Mouse (Mus musculus): ENCODE measurements at regions not wholly inside any gene's neighbourhood (a gene's known extent, or its start where the extent isn't known, plus 50 kb on each side); places are given as distances from the start of the nearest gene placed in this dataset.

DNA sequence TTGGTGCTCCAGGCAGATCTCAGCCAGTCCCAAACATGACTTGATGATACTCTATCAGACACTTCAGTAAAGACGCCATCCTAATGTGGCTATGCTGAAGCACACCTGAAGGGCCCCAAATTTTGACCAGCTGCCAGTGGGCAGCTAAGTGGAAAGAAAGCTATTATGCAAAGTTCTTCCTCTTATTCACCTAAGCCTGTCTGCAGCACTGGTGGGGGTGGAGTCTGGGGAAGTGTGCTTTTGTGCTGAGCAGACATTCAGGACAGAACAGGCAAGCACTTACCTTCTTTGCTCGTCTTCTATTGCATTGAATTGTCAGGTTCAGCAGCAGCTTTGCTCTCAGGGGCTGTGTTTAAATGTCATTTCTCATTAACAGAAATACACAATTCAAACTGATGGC is 200.7 kb downstream of the Pla2g4a start:
- Histone ChIP-seq H3K4me3 (no peak overlapping the region), H3K27ac (no peak overlapping the region)
- intact Hi-C loops (cut with DNase I), result no loop called here
- no peak for DNase-seq (ENCODE audit: extremely low spot score in 1 of 2, low spot score in 2 of 2)
- TF ChIP-seq CTCF (IDR thresholded peaks at IDR 0.05), result no peak

DNA sequence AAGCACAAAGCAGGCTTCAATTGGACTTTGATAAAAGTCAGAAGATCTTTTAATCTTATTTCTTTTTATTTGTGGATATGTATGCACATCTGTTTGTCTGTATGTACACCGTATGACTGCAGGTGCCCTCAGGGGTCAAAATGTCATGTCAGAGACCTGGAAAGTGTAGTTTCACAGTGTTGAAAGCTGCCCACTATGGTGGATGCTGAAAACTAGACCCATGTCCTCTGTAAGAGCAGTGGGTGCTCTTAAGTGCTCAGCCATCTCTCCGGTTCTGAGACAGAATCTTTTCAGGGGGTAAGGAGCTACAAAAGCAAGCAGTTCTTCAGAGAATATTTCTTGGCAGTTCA is 202.3 kb downstream of the Pla2g4a start:
- no peak overlapping the region for H3K27ac ChIP-seq
- no peak for DNase-seq (ENCODE audit: extremely low spot score in 1 of 2, low spot score in 2 of 2)
- H3K4me3 ChIP-seq, result no peak overlapping the region
- TF ChIP-seq CTCF (IDR thresholded peaks at IDR 0.05), result no peak
- intact Hi-C loops (cut with DNase I), result loop anchor here (5.0 kb wide), 2 partner anchors 216 to 506 kb away; no protein-coding TSS in a partner anchor

DNA sequence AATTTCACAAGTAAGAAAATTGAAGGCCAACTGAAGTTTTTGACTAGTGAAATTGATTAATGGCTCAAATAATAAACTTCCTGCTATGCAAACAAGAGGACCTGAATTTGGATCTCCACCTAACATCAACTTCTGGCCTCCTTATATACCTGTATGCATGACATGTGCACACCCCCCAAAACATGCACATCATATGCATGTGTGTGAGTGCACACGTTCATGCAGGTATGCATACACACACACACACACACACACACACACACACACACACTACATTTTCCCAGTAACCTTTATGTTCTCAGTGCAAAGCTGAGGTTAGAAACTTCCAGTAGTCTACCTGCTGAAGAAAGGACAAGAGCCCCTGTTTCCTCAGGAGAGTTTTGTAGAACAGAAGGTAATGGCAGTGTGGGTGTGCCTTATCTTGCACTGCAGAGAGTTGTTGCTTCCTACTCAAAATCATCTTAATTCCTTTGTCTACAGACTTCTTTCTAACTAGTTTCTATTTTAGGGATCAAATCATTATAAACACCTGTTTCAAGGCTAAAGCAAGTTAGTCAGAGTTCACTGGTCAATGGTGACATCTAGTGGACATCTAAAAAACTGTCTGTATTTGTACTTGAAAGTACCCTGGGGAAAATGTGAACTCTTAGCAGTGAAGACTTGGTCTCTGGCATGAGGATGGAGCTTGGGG is 202.9 kb downstream of the Pla2g4a start:
- intact Hi-C loops (cut with DNase I), result loop anchor here (5.0 kb wide), 2 partner anchors 216 to 506 kb away; no protein-coding TSS in a partner anchor
- TF ChIP-seq CTCF (IDR thresholded peaks at IDR 0.05), result peak; percentile 76
- peak in 1 of 2 experiments; percentile 8 for DNase-seq (ENCODE audit: extremely low spot score in 1 of 2, low spot score in 2 of 2)
- Histone ChIP-seq H3K4me3 (no peak overlapping the region), H3K27ac (no peak overlapping the region)

DNA sequence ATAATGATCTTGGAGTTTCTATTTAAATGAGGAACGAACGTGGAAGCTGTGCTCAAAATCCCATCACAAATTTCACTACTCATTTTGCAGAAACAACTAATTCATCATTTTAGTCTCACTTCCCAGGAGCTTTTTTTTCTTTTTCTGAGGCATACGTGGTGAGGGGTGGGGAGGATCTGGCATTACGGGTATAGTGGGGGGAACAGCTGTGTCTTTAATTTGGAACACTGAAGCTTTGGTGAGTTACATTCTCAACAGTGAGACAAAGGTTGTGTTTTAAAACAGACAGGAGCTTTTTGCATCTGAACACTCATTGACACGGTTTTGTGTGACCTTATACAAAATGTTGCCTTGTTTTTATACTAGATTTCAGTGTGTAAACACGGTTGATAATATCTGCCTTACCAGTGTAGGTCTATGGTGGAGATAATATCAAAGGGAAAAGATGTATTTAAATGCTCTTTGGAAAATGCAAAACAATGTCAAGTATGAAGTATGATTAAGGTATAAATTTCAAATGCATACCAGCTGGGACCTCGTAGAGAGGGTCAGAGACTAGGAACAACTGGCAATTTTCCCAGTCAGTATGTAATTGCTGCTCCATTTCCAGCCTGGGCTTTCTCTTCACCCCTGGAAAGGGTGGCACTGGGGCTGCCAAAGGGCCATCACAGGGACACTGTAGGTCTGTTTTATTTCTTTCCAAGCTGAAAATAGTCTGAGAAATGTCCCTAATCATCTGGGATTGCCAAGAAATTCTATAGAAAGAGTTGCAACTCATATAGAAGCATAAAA is 207.6 kb downstream of the Pla2g4a start:
- no peak for TF ChIP-seq CTCF (IDR thresholded peaks at IDR 0.05)
- intact Hi-C loops (cut with DNase I), result no loop called here
- Histone ChIP-seq H3K27ac (no peak overlapping the region), H3K4me3 (no peak overlapping the region)
- DNase-seq (ENCODE audit: extremely low spot score in 1 of 2, low spot score in 2 of 2), result no peak

DNA sequence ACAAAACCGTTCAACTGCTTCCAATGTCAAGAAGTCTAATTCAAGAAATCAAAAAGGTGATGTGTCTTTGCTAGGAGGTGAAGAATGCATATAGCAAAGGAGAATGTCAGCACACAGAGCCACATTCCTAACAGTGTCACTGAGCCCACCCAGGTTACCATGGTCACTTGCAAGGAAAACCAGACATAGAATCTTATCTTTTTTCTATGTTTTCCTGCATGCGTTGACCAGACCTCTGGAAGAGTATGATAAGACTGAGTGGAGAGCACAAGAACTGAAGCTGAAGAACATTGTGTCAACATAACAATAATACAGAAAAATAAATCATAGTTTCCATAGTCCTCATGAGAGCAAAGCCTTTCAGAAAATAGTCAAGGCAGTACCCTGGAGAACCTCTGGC is 211.7 kb downstream of the Pla2g4a start:
- H3K4me3 ChIP-seq, result no peak overlapping the region
- no peak for TF ChIP-seq CTCF (IDR thresholded peaks at IDR 0.05)

DNA sequence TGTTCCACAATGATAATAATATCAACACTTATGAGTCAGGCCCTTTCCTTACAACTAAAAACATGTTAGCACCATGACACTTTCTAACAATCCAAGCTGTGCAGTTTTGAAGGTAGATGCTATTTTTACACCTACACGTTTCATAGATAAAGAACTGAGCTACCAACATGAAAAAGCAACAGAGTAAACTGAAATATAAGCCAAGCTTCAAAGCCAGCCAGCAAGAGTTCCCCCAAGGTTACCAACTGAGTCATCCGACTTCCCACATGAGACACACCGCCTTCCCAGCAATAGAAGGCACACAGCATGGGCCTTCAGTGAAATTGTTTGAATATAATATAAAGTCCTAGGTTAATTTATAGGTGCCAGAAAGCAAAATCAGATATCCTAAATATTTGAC is 222.1 kb downstream of the Pla2g4a start:
- Histone ChIP-seq H3K27ac (no peak overlapping the region), H3K4me3 (no peak overlapping the region)
- no peak for DNase-seq (ENCODE audit: extremely low spot score in 1 of 2, low spot score in 2 of 2)
- intact Hi-C loops (cut with DNase I), result no loop called here
- TF ChIP-seq CTCF (IDR thresholded peaks at IDR 0.05), result no peak

More for the DNA sequence above, 211.7 kb downstream of the Pla2g4a start:
- no peak overlapping the region for H3K27ac ChIP-seq
- DNase-seq (ENCODE audit: extremely low spot score in 1 of 2, low spot score in 2 of 2), result no peak
- intact Hi-C loops (cut with DNase I), result no loop called here

DNA sequence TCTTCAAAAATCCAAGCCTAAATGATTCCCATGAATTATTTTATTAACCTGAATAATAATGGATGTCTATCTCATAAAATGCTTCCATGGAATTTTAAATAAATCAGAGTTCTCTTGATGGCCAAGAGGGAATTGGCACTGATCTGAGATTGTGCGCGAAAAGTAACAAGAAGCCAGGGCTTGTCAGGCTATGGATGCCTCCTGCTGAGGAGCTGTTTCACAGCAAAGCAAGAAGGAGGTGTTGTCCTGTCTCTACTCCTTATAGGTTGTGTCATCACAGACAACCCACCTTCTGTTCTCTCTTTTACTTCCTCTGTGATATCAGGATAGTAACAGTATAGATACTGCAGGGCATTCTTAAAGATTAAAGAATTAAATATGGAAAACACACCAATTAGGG is 226.8 kb downstream of the Pla2g4a start:
- no peak for TF ChIP-seq CTCF (IDR thresholded peaks at IDR 0.05)
- intact Hi-C loops (cut with DNase I), result no loop called here
- no peak for DNase-seq (ENCODE audit: extremely low spot score in 1 of 2, low spot score in 2 of 2)
- Histone ChIP-seq H3K4me3 (no peak overlapping the region), H3K27ac (no peak overlapping the region)

DNA sequence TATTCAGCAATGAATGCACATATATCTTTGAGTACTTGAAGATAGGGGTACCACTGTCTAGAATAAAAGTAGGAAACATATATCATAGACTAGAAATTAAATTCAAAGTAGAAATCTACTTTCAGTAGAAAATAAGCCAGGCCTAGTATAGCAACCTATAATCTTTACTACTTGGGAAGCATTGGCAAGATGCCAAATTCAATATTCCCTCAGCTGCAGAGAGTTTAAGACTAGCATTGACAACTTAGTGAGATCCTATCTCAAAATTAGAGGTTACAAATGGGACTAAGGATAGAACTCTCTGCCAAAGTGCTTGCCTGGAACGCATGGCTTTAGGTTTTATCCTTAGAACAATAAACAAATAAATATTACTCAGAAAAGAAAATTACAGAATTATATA is 245.9 kb downstream of the Pla2g4a start:
- H3K4me3 ChIP-seq, result no peak overlapping the region
- intact Hi-C loops (cut with DNase I), result no loop called here
- H3K27ac ChIP-seq, result no peak overlapping the region
- no peak for DNase-seq (ENCODE audit: extremely low spot score in 1 of 2, low spot score in 2 of 2)
- no peak for TF ChIP-seq CTCF (IDR thresholded peaks at IDR 0.05)

DNA sequence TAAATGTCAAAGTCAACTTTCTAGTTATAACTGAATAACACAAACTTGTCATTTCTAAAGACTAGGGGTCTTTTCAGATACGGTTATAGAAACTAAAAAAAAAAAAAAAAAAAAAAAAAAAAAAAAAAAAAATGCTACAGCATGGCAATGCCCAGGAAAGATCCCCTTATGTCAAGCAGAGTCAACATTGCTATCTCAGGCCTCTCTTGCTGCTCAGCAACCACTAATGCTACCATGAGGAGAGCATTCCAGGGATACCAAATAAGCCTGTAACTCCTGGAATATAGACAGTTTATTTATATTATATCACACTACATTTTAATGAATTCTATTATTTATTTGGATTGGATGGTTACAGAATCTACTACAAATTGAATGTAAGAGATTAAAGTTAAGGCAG is 248.8 kb downstream of the Pla2g4a start:
- no peak for DNase-seq (ENCODE audit: extremely low spot score in 1 of 2, low spot score in 2 of 2)
- no peak overlapping the region for H3K27ac ChIP-seq
- H3K4me3 ChIP-seq, result no peak overlapping the region
- intact Hi-C loops (cut with DNase I), result no loop called here
- TF ChIP-seq CTCF (IDR thresholded peaks at IDR 0.05), result no peak

DNA sequence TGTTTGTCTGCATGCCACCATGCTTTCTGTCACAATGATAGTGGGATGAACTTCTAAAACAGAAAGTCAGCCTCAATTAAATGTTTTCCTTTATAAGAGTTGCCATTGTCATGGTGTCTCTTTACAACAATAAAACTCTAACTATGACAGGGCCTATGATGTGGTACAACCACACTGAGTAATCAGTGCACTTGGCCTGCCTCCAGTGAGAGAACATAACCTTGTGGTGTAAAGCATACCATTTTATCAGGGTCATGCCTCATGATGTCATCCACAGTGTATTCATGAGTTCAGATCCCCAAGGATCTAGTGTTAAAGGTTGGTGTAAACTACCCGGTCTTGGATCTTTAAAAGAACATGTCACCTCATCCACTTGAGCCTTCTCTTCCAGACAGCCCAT is 255.9 kb downstream of the Pla2g4a start:
- no peak overlapping the region for H3K4me3 ChIP-seq
- TF ChIP-seq CTCF (IDR thresholded peaks at IDR 0.05), result no peak
- intact Hi-C loops (cut with DNase I), result no loop called here
- H3K27ac ChIP-seq, result no peak overlapping the region
- DNase-seq (ENCODE audit: extremely low spot score in 1 of 2, low spot score in 2 of 2), result no peak

DNA sequence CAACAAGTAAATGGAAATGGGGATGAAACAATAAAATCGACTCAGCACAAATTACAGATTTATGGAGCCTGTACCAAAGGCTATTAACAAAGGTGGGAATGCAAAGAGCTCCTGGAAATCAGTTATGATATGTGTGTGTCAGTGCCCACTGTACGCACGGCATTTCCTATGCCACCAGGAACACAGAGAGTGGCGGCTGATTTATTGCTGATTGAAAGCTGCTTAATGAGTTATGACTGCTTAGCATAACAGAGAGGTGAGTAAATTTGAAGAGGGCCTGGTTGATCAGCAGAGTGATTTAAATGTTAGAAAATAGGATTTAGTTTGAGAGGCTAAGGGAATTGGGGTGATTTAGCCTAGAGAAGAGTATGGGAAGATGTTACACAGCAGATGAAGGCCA is 261.7 kb downstream of the Pla2g4a start:
- TF ChIP-seq CTCF (IDR thresholded peaks at IDR 0.05), result no peak
- intact Hi-C loops (cut with DNase I), result no loop called here
- Histone ChIP-seq H3K27ac (no peak overlapping the region), H3K4me3 (no peak overlapping the region)
- no peak for DNase-seq (ENCODE audit: extremely low spot score in 1 of 2, low spot score in 2 of 2)

DNA sequence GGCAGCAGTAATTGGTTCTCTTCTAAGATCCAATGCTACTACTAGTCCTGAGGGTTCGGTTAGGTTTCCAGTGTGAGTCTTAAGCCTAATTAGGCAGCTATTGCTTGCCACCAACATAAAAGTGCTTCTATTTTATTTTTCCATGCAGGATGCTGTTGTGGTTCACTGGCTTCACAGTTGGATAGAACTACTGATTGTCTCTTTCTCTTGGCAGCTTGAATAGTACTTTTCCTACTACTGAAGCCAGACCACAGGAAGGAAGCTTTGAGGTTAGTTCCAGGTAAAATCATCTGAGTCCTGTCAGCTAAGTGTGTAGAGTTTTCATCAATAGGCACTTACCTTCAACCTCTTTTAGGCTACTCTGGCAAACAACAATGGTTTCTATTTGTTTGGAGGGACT is 286.9 kb downstream of the Pla2g4a start:
- no peak for TF ChIP-seq CTCF (IDR thresholded peaks at IDR 0.05)
- intact Hi-C loops (cut with DNase I), result no loop called here
- no peak for DNase-seq (ENCODE audit: extremely low spot score in 1 of 2, low spot score in 2 of 2)
- no peak overlapping the region for H3K4me3 ChIP-seq
- H3K27ac ChIP-seq, result no peak overlapping the region

DNA sequence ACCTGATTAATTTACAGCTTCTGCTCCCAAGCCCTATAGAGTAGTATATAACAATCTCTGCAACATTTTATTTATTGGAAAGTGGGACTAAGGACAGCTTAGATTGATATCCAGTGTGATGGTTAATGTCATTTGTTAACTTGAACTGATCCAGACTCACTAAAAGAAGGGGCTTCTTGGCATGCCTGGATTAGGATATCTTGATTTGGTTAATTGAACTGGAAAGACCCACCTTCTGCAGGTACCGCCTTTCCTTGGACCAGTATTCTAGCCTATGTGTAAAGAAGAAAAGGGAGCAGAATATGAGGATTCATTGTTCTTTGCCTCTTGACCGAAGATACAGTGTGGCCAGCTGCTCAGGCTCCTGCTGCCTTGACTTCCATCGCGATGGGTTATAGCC is 288.5 kb downstream of the Pla2g4a start:
- no peak for TF ChIP-seq CTCF (IDR thresholded peaks at IDR 0.05)
- Histone ChIP-seq H3K27ac (no peak overlapping the region), H3K4me3 (no peak overlapping the region)
- DNase-seq (ENCODE audit: extremely low spot score in 1 of 2, low spot score in 2 of 2), result no peak
- intact Hi-C loops (cut with DNase I), result no loop called here

All from left cerebral cortex, adult 2 months (tissue).